Mouse (Mus musculus) left cerebral cortex, adult 2 months (tissue): ENCODE results near the gene Il1rn. TPM values are rescaled to one million over a fixed set of nuclear protein-coding genes. Genes with fewer than 3 reads are reported as not detected.

ENCODE experiments used
- DNase-seq, 2 experiments: peaks; one replicate each; pipeline ENCODE4 v3.0.0; 2021 to 2022; ENCODE audit warnings: low spot score in 2 of 2, mixed read lengths in 1 of 2; ENCODE audit errors: extremely low spot score in 1 of 2
- H3K27ac ChIP-seq: fragments of 200-600 bp; 2 replicates; pipeline ENCODE4 v1.8.1; 2022
- H3K4me3 ChIP-seq: fragments of 200-600 bp; 2 replicates; pipeline ENCODE4 v1.8.1; 2022
- CTCF ChIP-seq: fragments of 200-600 bp; IDR thresholded peaks from 2 replicates; pipeline ENCODE4 v1.8.1; 2022; ENCODE audit warnings: antibody characterized with exemption, mild to moderate bottlenecking, moderate library complexity
- intact Hi-C: fragments of 180-260 bp; cut with DNase I; formaldehyde crosslinking; loops from one replicate; pipeline ENCODE4 v1.15.1; 2025
- total RNA-seq, 2 experiments: library from RNA; stranded (reverse); gene quantifications; 2 replicates each; pipeline ENCODE4 v1.2.3; 2021

Il1rn gene
- total RNA-seq, 2 experiments from 2014 or later: not detected

DNA sequence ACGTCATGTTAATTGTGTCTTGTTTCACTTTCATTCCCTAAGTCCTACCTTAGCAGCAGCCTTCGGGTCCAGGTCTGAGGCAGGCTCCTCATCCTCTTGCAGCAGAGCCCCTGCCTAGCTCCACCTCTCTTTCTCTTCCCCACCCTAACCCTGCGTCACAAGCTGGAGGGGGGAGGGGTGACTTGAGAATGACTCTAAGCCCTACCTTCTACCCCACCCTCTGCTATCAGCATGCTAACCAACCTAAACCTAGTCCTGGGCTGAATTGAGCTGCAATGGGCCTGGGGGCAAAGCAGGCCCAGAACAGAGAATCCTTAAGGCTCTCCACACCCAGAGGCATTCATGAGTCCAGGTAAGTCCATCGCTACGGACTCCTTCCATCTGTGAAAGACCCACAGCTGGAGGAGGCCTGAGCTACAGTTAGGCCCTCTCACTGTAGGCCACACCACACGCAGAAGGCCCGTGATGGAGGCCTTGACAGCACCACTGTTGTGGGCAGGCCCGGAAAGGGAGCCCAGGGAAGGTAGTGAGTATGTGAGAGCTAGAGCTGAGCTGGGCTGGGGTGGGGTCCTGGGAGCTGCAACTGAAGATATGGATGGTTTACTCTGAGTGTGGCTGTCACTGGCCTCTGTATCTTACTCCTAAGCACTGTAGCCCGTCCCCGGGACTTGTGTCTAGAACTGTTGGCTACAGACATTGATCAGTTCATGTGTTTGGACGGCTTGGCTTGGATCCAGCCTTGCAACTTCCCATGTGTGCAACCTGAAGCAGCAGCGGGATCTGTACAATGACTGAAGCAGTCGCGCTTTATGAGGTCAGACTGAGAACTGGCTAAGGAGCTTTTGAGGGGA lies 48.7 kb downstream of the Il1rn start:
- Histone ChIP-seq H3K27ac (no peak overlapping the region), H3K4me3 (no peak overlapping the region)
- peak in 1 of 2 experiments; percentile 6 for DNase-seq
- TF ChIP-seq CTCF: no peak
- intact Hi-C loops: no loop called here

DNA sequence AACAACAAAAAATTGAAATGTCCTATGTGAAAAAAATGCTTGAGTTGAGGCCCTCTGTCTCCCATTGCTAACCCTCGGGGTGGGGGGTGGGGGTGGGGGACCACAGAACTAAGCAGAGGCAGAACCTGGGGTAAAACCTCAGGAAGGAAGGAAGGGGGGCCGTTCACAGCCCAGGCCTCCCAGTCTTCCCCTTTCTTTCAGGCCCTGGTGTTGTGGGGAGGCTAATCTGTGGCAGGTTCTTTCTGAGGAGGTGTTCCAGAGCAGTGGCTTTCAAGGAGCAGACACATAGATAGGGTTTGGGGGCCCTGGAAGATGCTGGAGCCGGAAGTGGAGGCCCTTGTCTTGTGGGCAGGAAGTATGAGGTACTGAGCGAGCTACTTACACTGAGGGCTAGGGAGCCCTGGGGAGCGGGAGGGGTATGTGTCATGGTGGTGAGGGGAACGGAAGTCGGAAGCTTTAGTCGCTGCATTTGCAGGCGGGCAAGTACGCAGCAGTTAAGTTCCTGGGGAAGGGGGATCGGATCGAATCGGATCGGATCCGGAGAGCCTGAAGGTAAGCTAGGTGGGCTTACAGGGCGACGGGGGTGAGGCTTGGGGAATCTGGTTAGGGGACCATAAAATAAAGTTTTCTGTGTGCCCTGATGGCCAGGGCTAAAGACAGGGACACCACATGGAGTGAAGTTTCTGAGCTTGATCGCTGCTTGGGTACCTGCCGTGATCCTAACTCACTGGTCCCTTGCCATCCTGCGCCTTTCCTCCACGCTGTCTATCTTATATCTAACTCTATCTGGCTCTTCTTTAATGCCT lies 49.7 kb downstream of the Il1rn start:
- no peak for DNase-seq
- no peak overlapping the region for H3K27ac ChIP-seq
- TF ChIP-seq CTCF: no peak
- H3K4me3 ChIP-seq: no peak overlapping the region
- intact Hi-C loops: no loop called here

DNA sequence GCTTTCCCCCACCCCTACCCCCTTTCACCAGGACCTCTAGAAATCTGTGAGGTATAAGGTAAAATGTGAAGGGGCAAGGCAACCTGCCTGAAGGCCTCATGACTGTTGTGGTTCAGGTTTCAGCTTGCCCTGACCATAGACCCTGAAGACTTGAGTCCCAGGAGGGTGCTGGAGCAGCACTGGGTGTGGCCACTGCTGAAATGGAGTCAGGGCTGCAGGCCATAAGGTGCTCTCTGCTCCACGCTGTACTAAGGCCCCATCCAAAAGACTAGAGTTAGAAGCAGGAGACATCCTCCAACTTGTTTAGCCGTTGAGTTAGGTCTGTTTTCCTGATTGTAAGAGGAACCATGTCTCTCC lies 50.3 kb downstream of the Il1rn start:
- no peak for DNase-seq
- no peak for TF ChIP-seq CTCF
- no peak overlapping the region for H3K4me3 ChIP-seq
- H3K27ac ChIP-seq: no peak overlapping the region
- intact Hi-C loops: no loop called here

DNA sequence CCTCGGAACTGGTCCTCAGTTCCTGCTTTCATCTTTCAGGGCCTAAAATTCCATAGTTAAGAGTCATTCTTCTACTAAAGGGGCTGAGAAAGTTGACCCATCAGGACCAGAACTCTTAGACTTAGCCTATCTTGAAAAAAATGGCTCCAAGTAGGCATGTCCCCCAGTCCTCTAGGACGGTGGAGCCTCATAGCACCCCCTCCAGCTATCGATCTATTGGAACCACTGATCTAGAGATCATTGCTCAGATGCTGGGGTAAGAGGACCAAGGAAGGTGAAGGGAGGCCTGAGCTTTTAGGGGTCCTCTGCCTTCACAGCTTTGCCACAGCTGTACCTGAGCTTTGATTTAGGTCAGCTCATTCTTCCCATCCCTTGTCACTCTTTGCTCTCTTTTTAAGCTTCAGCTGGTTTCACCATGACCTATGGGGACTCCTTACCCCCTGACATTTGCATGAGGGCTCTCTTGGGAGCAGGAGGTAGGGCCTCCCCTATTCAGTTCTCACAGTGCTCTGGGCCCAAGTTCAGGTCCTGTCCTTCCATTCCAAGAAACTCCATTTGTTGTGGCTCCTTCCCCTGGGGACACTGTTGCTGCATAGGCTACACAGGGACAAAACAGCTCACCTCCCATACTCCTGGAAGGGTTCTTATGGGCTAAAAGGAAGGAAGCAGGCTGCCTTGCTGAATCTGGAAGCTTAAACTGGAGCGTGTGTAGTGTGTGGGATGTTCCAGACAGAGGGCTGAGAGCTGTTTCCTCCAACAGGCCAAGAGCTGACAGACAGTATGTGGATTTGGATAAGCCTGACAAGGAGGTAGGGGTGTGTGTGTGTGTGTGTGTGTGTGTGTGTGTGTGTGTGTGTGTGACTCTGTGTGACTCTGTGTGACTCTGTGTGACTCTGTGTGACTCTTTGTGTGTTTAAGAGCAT lies 51.0 kb downstream of the Il1rn start:
- TF ChIP-seq CTCF: no peak
- no peak for DNase-seq
- Histone ChIP-seq H3K4me3 (no peak overlapping the region), H3K27ac (no peak overlapping the region)
- intact Hi-C loops: no loop called here

DNA sequence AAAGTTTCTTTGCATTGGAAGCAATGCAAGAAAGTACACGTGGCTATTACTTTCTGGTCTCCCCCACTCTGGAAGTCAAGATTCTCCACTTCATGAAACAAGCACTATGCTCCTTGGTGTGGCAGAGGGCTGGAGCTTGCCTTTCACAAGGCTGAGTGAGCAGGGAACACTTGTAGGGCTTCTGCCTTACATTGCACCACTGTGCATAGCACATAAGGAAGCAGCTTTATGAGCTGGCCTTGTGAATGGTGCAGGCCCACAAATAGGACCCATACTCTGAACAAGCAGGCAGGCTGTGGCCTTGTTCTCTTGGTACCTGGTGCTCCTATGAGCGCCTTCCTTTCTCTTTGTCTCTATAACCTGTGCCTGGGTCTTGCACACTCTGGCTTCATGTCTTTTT lies 56.6 kb downstream of the Il1rn start:
- intact Hi-C loops: no loop called here

DNA sequence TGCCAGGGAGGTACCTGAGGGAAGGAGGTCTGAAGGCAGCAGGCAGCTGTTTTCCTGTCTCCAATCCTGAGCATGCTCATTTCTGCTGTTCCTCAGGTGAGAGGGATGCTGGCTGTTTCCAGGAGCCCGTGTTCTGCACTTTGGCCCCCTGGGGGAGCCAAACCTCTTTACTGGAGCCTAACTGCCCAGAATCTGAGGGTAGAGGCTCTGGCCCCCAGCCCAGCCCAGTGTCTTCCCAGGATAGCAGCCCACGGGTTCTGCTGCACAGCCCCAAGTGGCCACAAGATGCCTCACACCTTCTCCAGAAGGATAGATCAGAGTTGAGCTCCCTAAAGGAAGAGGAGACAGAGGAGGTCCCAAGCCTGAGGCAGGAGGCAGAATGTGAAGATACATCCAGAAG lies 60.5 kb downstream of the Il1rn start:
- TF ChIP-seq CTCF: no peak
- DNase-seq: no peak
- no peak overlapping the region for H3K4me3 ChIP-seq
- H3K27ac ChIP-seq: no peak overlapping the region
- intact Hi-C loops: no loop called here

More for the DNA sequence above, 56.6 kb downstream of the Il1rn start:
- no peak for DNase-seq
- no peak overlapping the region for H3K4me3 ChIP-seq
- no peak for TF ChIP-seq CTCF
- H3K27ac ChIP-seq: no peak overlapping the region

DNA sequence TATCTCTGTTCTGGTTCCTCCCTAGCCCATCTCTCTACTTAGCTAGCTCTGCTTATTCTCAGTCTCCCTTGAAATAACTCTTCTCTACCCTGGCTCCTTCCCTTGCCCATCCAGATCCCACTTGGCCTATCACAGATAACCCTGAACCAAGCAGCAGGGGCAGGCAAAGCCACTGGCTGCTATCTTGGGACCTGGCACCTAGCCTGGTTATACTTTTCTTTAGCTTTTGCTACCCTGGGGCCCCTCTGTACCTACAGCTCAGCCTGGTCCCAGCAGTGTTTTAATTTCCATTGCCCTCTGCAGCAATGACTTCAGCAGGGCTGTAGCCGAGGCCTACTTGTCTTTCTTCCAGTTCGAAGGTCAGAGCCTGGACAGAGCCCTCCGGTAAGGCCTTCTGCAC lies 64.1 kb downstream of the Il1rn start:
- no peak for DNase-seq
- intact Hi-C loops: no loop called here
- no peak for TF ChIP-seq CTCF
- H3K4me3 ChIP-seq: no peak overlapping the region
- H3K27ac ChIP-seq: no peak overlapping the region

Other genes with a start within 250 kb of the Il1rn start
- not detected for gene Tbpl2, start 240.3 kb upstream of the Il1rn start, total RNA-seq
- gene Il1f8, start 183.7 kb upstream of the Il1rn start, total RNA-seq: not detected
- gene Il1f9, start 150.4 kb upstream of the Il1rn start, total RNA-seq: not detected
- not detected for gene Il1f6, start 121.4 kb upstream of the Il1rn start, total RNA-seq
- not detected for gene Il1f5, start 59.9 kb upstream of the Il1rn start, total RNA-seq
- gene Il1f10, start 45.7 kb upstream of the Il1rn start, total RNA-seq: not detected
- under 1 TPM; 0.47 to 0.48 TPM for gene Psd4, start 30.7 kb downstream of the Il1rn start, total RNA-seq
- gene Pax8, start 138.7 kb downstream of the Il1rn start, total RNA-seq: not detected